Mouse (Mus musculus): ENCODE results near the gene Dusp8. TPM values are rescaled to one million over a fixed set of nuclear protein-coding genes. Genes with fewer than 3 reads are reported as not detected.

Gene Dusp8
- polyA plus RNA-seq, 1 experiment from 2014 or later = 2.7 TPM

GRCm38 (mm10) chr7:142060185-142060930 lies 35.3 kb downstream of the Dusp8 start:
- Histone ChIP-seq H3K9me3 (no peaks in the 10 kb centered on the region), H3K27me3 (no peaks in the 10 kb centered on the region), H3K27ac (no peak overlapping the region; the same call in 1 of the 2 replicates), H3K9ac (peak overlapping the region; percentile 95), H3K4me1 (peaks cover 30% of the 10 kb centered on the region), H3K4me2 (replicated peaks) (peak overlapping the region; percentile 95), H3K36me3 (peaks cover 13% of the 10 kb centered on the region), H3K4me3 (peak overlapping the region; percentile 92)
- peak; percentile 45; the same call in 1 of the 2 replicates for ATAC-seq (ENCODE audit: low FRiP score, low read depth)
- under 1% methylated on average over 64 of the region's 66 CpGs for WGBS

- Histone ChIP-seq H3K27me3 (no peaks in the 10 kb centered on the region), H3K9ac (no peak overlapping the region), H3K36me3 (peaks cover 19% of the 10 kb centered on the region), H3K27ac (no peak overlapping the region), H3K4me2 (replicated peaks) (peak overlapping the region; percentile 95), H3K4me1 (peaks cover 30% of the 10 kb centered on the region), H3K9me3 (no peaks in the 10 kb centered on the region), H3K4me3 (no peak overlapping the region)
- WGBS = 71% methylated on average over 2 of the region's 2 CpGs
- no peak for ATAC-seq (ENCODE audit: low FRiP score, low read depth)
Measured at GRCm38 (mm10) chr7:142059024-142059423, 36.6 kb downstream of the Dusp8 start.

GRCm38 (mm10) chr7:142057121-142057520 lies 38.5 kb downstream of the Dusp8 start:
- Histone ChIP-seq H3K27ac (no peak overlapping the region), H3K9ac (no peak overlapping the region), H3K4me1 (peaks cover 30% of the 10 kb centered on the region), H3K4me3 (no peak overlapping the region), H3K27me3 (no peaks in the 10 kb centered on the region), H3K36me3 (peaks cover 21% of the 10 kb centered on the region), H3K9me3 (no peaks in the 10 kb centered on the region), H3K4me2 (replicated peaks) (no peak overlapping the region)
- no peak for ATAC-seq (ENCODE audit: low FRiP score, low read depth)
- WGBS = 82% methylated on average over 1 of the region's 1 CpGs

- no peak overlapping the region for H3K4me2 ChIP-seq (replicated peaks)
- no peak overlapping the region; the same call in 1 of the 2 replicates for H3K9ac ChIP-seq
- H3K9me3 ChIP-seq = no peaks in the 10 kb centered on the region
- ATAC-seq (ENCODE audit: low FRiP score, low read depth) = no peak
- no peaks in the 10 kb centered on the region for H3K27me3 ChIP-seq
- no peak overlapping the region for H3K27ac ChIP-seq
- WGBS = 81% methylated on average over 1 of the region's 1 CpGs
- peaks cover 21% of the 10 kb centered on the region for H3K36me3 ChIP-seq
- no peak overlapping the region for H3K4me3 ChIP-seq
- H3K4me1 ChIP-seq = peaks cover 30% of the 10 kb centered on the region
Measured at GRCm38 (mm10) chr7:142056601-142057061, 39.0 kb downstream of the Dusp8 start.

- Histone ChIP-seq H3K27me3 (no peaks in the 10 kb centered on the region), H3K36me3 (peaks cover 21% of the 10 kb centered on the region), H3K9me3 (no peaks in the 10 kb centered on the region), H3K4me3 (no peak overlapping the region), H3K27ac (no peak overlapping the region), H3K9ac (no peak overlapping the region), H3K4me1 (peaks cover 25% of the 10 kb centered on the region), H3K4me2 (replicated peaks) (no peak overlapping the region)
- ATAC-seq (ENCODE audit: low FRiP score, low read depth) = no peak
- 83% methylated on average over 3 of the region's 3 CpGs for WGBS
Measured at GRCm38 (mm10) chr7:142055431-142055830, 40.2 kb downstream of the Dusp8 start.

GRCm38 (mm10) chr7:142050536-142050935 lies 45.1 kb downstream of the Dusp8 start:
- Histone ChIP-seq H3K9ac (no peak overlapping the region), H3K4me2 (replicated peaks) (no peak overlapping the region), H3K9me3 (no peaks in the 10 kb centered on the region), H3K4me1 (no peaks in the 10 kb centered on the region), H3K27me3 (no peaks in the 10 kb centered on the region), H3K27ac (no peak overlapping the region), H3K4me3 (no peak overlapping the region), H3K36me3 (peaks cover 29% of the 10 kb centered on the region)
- no peak for ATAC-seq (ENCODE audit: low FRiP score, low read depth)

- no peaks in the 10 kb centered on the region for H3K27me3 ChIP-seq
- 41% methylated on average over 1 of the region's 1 CpGs for WGBS
- no peak overlapping the region for H3K4me3 ChIP-seq
- no peaks in the 10 kb centered on the region for H3K4me1 ChIP-seq
- H3K36me3 ChIP-seq = peaks cover 21% of the 10 kb centered on the region
- H3K27ac ChIP-seq = no peak overlapping the region
- no peak overlapping the region for H3K9ac ChIP-seq
- ATAC-seq (ENCODE audit: low FRiP score, low read depth) = no peak
- no peaks in the 10 kb centered on the region for H3K9me3 ChIP-seq
- H3K4me2 ChIP-seq (replicated peaks) = no peak overlapping the region
Measured at GRCm38 (mm10) chr7:142045932-142046331, 49.7 kb downstream of the Dusp8 start.

GRCm38 (mm10) chr7:142045344-142045743 lies 50.3 kb downstream of the Dusp8 start:
- no peak for ATAC-seq (ENCODE audit: low FRiP score, low read depth)
- H3K4me3 ChIP-seq = no peak overlapping the region
- H3K27ac ChIP-seq = no peak overlapping the region
- H3K4me2 ChIP-seq (replicated peaks) = no peak overlapping the region
- H3K9ac ChIP-seq = no peak overlapping the region
- no peaks in the 10 kb centered on the region for H3K9me3 ChIP-seq
- no peaks in the 10 kb centered on the region for H3K27me3 ChIP-seq
- H3K36me3 ChIP-seq = peaks cover 21% of the 10 kb centered on the region
- WGBS = 32% methylated on average over 2 of the region's 2 CpGs
- H3K4me1 ChIP-seq = no peaks in the 10 kb centered on the region

- H3K4me2 ChIP-seq (replicated peaks) = no peak overlapping the region
- H3K36me3 ChIP-seq = 0 out of 2 replicates have a peak, but pooled peaks cover 2% of the 10 kb centered on the region
- no peak overlapping the region for H3K9ac ChIP-seq
- H3K4me1 ChIP-seq = peaks cover 2% of the 10 kb centered on the region
- H3K4me3 ChIP-seq = no peak overlapping the region
- 90% methylated on average over 3 of the region's 3 CpGs for WGBS
- no peak for ATAC-seq (ENCODE audit: low FRiP score, low read depth)
- H3K27me3 ChIP-seq = no peaks in the 10 kb centered on the region
- H3K27ac ChIP-seq = no peak overlapping the region
- no peaks in the 10 kb centered on the region for H3K9me3 ChIP-seq
Measured at GRCm38 (mm10) chr7:142040756-142041155, 54.9 kb downstream of the Dusp8 start.

- WGBS = 67% methylated on average over 4 of the region's 4 CpGs
- H3K27me3 ChIP-seq = no peaks in the 10 kb centered on the region
- H3K9me3 ChIP-seq = no peaks in the 10 kb centered on the region
- H3K4me3 ChIP-seq = no peak overlapping the region
- H3K9ac ChIP-seq = no peak overlapping the region
- H3K4me2 ChIP-seq (replicated peaks) = no peak overlapping the region
- H3K36me3 ChIP-seq = no peaks in the 10 kb centered on the region
- H3K27ac ChIP-seq = no peak overlapping the region
- peaks cover 16% of the 10 kb centered on the region for H3K4me1 ChIP-seq
- no peak; the same call in 1 of the 2 replicates for ATAC-seq (ENCODE audit: low FRiP score, low read depth)
Measured at GRCm38 (mm10) chr7:142037553-142038170, 58.0 kb downstream of the Dusp8 start.

GRCm38 (mm10) chr7:142035048-142035811 lies 60.4 kb downstream of the Dusp8 start:
- WGBS = 48% methylated on average over 2 of the region's 2 CpGs
- H3K4me2 ChIP-seq (replicated peaks) = no peak overlapping the region
- no peaks in the 10 kb centered on the region for H3K27me3 ChIP-seq
- no peaks in the 10 kb centered on the region for H3K36me3 ChIP-seq
- no peak for ATAC-seq (ENCODE audit: low FRiP score, low read depth)
- H3K9ac ChIP-seq = no peak overlapping the region
- no peaks in the 10 kb centered on the region for H3K9me3 ChIP-seq
- no peak overlapping the region for H3K4me3 ChIP-seq
- no peak overlapping the region for H3K27ac ChIP-seq
- H3K4me1 ChIP-seq = peaks cover 16% of the 10 kb centered on the region

- 74% methylated on average over 2 of the region's 2 CpGs for WGBS
- Histone ChIP-seq H3K4me2 (replicated peaks) (no peak overlapping the region), H3K4me1 (peaks cover 16% of the 10 kb centered on the region), H3K36me3 (no peaks in the 10 kb centered on the region), H3K27me3 (no peaks in the 10 kb centered on the region), H3K9ac (no peak overlapping the region), H3K9me3 (no peaks in the 10 kb centered on the region), H3K4me3 (no peak overlapping the region), H3K27ac (no peak overlapping the region)
- no peak; the same call in 1 of the 2 replicates for ATAC-seq (ENCODE audit: low FRiP score, low read depth)
Measured at GRCm38 (mm10) chr7:142034198-142034597, 61.4 kb downstream of the Dusp8 start.

Data from limb, embryonic 13.5 days (tissue).